Mouse (Mus musculus): ENCODE data around the gene Plin1.

Gene Plin1

GRCm38 (mm10) chr7:79732622-79733021 lies at the start of gene Plin1:
Gene Plin1, minus strand, starts transcription at chr7:79732903.
- DNase-seq, result no peak

- DNase-seq, result no peak
Measured at GRCm38 (mm10) chr7:79782516-79782855, 49.8 kb upstream of the Plin1 start.

- peak in 1 of 2 experiments; percentile 23 for DNase-seq
Measured at GRCm38 (mm10) chr7:79781826-79782515, 49.3 kb upstream of the Plin1 start.

GRCm38 (mm10) chr7:79780647-79781626 lies 48.2 kb upstream of the Plin1 start:
- peak; percentile 64 to 84 for DNase-seq

DNA sequence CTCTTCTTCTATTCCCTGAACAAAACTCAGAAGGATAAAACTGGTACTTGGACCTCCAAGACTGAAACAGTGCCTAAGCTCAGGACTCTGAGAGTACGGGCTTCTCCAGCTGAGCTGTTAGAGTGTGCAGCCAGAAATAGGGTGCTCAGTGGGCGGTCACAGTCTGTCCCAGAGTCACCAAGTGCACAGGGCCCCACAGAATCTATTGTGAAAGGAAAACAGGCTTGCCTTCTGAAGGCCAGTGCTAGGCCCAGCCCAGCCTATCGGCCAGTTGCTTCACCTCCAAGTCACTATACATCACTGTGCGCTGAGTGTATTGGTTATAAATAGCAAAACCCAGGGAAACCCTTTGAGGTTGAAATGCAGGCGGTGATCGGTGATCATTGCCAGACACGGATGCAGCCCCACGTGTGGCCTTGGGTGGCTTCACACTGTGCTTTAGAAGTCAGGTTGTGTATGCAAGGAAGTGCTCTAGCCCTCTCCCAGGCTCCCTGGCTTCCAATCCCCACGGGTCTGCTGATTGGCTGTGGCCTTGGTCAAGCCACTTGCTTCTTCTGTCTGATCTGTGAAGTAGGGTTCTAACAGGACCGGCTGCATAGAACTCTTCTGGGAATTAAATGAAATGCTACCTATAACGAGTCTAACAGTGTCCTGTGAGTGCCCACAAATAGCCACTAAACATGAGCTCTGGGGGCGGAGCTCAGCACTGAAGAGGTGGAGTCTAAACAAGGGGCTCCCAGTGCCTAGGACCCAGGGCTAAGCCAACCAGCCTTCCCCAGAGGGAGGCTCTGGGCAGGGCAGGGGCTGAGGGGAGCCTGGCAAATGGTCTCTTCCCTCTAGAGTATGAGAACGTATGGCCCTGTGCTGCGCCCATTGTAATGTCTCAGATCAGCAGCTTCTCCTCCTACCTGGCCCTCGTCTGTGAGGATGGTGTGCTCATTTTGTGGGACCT lies 39.1 kb upstream of the Plin1 start:
- DNase-seq, result no peak

DNA sequence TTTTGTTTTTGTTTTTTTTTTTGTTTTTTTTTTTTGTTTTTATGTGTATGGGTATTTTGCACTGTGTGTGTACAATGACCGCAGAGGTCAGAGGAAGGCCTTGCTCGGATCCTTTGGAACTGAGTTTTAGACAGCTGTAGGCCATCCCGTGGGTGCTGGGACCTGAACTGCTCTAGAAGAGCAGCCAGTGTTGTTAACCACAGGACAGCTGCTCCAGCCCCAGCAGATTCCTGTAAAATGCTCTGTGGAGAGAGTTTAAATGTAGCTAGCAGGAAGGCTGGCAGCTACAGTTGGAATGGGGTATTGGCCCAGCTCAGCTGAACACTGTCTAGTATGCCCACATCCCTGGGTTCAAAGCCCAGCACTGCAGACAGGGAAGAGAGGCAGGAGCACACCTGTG lies 37.0 kb upstream of the Plin1 start:
- DNase-seq, result no peak

- no peak for DNase-seq
Measured at GRCm38 (mm10) chr7:79765991-79766390, 33.3 kb upstream of the Plin1 start.

- DNase-seq, result no peak
Measured at GRCm38 (mm10) chr7:79762106-79762505, 29.4 kb upstream of the Plin1 start.

DNA sequence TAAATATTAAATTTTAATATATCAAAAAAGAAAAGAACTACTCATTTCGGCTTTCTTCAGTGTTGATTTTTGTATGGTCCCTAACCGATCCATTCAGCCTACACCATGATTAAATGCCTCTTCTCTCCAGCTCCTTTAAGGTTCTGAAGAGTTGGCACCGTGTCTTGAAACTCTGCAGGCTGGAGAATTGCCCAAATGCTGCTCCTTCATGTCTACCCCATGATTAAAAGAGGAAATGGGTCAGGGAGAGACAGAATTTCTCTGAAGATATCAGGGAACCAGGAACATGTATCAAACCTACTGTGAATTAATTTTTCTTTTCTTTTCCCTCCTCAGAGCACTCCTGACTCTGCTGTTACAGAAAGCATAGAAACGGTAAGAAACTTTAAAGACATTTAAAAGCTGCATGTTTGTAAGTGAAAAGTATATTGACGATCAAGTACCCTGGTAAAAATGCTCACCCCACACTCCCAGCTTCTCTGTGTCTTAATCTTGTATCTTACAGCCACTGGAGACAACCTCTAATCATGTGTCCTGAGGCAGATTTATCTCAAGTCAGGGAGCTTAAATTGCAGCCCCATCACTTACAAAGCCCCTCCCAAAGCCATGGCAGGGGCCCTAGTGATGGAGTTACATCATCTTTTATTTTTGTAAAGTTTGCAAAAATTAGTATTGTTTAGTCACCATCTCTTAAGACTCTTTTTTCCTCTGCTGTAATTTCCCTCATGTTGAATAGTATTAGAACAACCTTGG lies 28.6 kb upstream of the Plin1 start:
- no peak for DNase-seq

GRCm38 (mm10) chr7:79759766-79760165 lies 27.1 kb upstream of the Plin1 start:
- DNase-seq, result no peak

DNA sequence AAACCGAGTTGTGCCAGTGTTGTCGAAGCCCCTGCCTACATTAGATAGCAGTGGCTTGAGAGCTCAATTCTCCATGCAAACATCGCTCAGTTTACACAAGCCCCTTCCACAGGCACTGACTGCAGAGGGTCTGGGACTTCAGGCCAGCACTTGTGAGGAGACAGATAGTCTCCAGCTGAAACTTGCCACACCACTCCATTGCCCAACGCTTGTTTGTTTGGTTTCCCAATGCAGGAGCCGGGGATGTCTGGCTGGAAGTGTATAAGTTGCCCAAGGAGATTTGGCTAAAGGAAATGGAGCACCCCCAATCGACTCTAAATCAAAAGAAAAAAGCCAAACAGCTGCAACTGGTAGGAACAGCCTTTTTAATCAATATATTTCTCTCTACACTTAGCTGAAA lies 25.5 kb upstream of the Plin1 start:
- DNase-seq, result no peak

GRCm38 (mm10) chr7:79756334-79756733 lies 23.6 kb upstream of the Plin1 start:
- no peak for DNase-seq

DNA sequence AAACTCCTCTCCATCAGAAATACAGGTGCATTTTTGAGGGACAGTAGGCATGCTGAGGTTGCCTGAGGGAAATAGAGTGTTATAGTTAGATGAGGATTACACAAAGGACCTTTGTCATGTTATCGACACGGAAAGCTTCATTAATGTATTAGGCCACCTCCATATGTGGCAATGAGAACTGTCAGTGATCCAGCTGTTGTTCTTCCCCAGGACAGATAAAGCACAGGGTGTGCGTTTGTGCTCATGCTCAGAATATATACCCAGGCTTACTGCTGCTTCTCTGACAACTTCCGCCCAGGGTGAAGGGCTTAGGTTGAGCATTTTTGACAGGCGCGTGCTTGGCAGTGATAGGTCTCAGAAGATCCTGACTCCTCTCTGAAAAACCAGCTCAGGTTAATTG lies 16.8 kb upstream of the Plin1 start:
- no peak for DNase-seq

- no peak for DNase-seq
Measured at GRCm38 (mm10) chr7:79747659-79748058, 15.0 kb upstream of the Plin1 start.

DNA sequence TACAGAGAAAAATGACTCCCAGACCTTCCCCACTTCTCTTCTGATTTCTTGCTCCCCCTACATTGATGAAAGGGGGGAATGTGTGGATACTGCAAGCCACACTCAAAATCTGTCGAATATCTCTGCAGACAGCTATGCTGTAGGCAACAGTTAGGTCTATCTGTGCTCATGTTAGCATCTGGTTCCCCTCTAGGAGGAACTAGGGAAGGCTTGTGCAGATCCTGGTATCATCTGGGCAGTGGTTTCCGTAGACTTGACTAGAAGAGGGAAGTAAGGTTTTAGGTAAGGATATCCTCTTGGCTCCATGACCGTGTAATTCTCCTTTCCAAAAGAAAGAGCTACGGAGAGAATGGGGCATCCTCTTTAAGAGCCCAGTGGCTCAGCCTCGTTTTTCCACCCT lies 11.9 kb upstream of the Plin1 start:
- DNase-seq, result no peak

- no peak for DNase-seq
Measured at GRCm38 (mm10) chr7:79744051-79744450, 11.3 kb upstream of the Plin1 start.

DNA sequence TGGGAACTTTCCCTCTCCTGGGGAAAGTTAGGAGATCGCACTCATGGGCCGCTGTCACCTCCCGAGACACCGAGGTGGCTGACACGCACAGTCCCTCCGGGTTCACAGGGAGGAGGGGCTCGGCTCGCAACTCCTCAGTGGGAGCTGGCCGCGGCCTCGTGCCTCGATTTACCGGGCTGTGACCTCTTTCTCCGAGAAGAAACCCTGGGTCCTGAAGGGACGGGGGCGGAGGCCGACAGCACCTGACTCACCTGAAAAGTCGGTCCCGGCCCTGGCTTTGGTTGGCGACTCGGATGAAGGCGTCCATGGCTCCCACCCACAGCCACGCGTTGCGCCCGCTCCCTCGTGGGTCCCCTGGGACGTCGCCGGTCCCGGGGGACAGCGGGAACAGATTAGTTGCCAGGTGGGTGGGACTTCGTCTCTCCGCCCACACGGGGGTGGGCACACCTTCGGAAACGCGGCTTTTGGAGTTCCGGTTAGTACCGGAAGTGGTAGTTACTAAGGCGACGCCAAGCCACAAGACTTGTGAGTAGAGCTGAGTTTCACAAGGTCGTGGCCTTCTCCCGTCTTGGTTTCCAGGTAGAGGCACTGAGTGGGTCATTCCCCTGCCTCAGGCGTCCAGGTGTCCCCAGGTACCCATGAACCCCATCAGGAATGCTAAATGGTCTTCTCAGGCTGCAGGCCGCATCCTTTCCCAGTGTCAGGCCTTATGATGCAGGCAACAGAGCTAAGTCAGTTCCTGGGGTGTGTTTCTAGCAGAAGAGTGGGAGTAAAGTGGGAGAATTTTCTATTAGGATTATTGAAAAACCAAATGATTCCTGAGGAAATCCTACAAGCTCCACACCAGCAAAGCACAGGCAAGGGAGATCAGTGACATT lies 10.2 kb upstream of the Plin1 start, which contains the start of the genes Pex11a and Wdr93:
Pex11a (minus strand) TSS at position 473 of the 878 bp plus-strand sequence.
Wdr93 (plus strand) TSS at position 505 of the 878 bp plus-strand sequence.
- DNase-seq, result peak; percentile 86 to 88

DNA sequence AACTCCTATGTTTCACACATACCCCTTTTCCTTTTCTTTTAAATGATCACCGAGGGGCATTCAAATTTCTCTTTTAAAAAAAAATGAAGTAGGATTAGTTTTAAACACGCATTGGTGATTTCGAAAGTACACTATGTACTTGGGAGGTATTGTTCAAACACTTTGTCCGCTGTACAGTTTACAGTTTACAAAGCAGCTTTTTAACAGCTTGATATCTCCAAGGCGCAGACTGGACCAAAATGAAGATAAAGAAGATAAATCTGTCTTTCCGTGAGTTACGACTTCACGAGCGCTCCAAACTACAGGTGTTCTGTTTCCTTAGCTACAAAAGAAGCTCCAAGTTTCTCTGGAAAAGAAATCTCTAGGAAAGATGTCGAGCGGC lies 9.6 kb upstream of the Plin1 start:
- no peak for DNase-seq

- DNase-seq, result peak in 1 of 2 experiments; percentile 30
Measured at GRCm38 (mm10) chr7:79740279-79740678, 7.6 kb upstream of the Plin1 start.

DNA sequence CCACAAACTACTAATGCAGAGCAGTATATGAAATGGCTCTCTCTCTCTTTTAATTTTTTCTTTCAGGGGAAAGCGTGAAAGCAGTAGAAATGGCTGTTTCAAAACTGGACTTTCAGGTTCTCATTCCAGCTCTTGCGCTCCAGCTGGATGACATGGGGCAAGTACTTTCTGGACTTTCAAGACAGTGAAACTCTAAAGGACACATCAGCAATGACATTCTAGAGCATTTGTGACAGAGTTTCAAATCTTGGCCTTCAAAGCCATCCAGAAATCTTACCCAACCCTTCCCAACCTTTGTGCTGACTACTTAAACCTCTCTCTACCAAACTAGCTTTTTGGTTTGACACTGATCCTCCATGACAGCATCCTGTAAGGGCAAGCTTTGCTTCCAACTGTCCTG lies 6.2 kb upstream of the Plin1 start:
- DNase-seq, result no peak

DNA sequence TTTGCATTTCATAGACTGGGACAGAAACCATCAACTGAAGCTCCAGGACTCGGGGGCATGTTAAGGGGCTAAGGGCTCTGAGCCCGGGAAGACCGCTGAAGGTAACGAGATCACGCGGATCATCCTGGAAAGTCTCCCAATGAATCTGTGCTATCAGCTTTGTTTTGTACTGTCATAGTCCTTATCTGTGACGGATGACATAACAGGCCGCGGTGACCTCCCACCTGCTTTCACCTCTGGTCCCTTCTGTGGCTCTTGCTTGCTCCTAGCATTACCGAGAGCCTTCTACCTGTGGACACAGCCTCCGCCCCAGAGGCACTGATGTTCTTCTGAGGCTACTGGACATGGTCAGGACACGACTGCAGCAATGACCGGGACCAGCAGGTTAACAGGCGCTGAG lies 3.8 kb upstream of the Plin1 start:
- DNase-seq, result no peak
